ENCODE assay signal across 15 mouse cellular contexts in the genomic region with DNA sequence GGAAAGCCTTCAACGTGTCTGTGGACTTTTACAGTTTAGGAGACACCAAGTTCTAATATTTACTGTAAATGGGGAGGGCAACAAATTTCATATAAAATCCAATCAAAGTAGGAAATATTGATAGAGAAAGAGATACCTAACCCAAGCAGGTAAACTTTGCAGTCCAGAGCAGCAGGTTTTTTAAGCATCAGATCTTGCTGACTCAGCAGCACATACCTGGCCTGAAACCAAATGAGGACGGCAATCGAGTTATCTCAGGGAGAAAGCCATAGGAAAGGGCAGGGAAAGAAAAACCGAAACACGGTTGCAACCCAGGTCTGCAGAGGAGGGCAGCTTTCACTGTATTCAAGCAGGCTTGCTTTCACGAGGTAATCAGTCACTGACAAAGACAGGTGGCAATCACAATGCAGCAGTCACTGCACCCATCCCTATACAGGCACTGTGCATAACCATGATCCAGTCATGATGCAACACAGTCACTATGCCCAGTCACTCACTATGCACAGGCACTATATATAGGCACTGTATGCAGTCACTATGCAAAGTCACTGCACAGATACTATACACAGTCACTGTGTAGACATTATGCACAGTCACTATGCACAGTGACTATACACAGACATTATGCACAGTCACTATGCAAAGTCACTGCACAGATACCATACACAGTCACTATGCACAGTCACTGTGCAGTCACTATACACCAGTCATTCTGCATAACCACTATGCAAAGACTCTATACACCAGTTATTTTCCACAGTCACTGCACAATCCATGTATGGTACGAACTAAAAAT.
DNase-seq lines count a peak whose midpoint lies in the region; ATAC-seq lines count a peak whose summit lies in the region.
"Had no signal": no experiment of that assay in that cellular context is flagged by ENCODE, and none has a peak within 500 bp of the region (broad histone marks: within the 10 kb centered on the region; RNA-seq: fewer than 3 reads in every experiment).

No protein-coding gene starts in this region.

- no peaks in the 10 kb centered on the region for H3K9me3 ChIP-seq in forebrain, embryonic 16.5 days (ENCODE audit: control insufficient read depth, low read length)
- H3K9me3 ChIP-seq in forebrain, embryonic 11.5 days (ENCODE audit: control insufficient read depth, low read length) = no peaks in the 10 kb centered on the region
- H3K9me3 ChIP-seq in neural tube, embryonic 12.5 days = no peaks in the 10 kb centered on the region
- H3K9me3 ChIP-seq: heart, embryonic 15.5 days had no signal

- H3K9ac ChIP-seq in forebrain, embryonic 16.5 days (replicated peaks; ENCODE audit: low read depth, low read length) = no peak overlapping the region
- no peak overlapping the region for H3K9ac ChIP-seq in forebrain, embryonic 11.5 days (ENCODE audit: low read length)
- H3K9ac ChIP-seq in neural tube, embryonic 12.5 days = no peak overlapping the region
- H3K9ac ChIP-seq: heart, embryonic 15.5 days had no signal

- ATAC-seq in forebrain, embryonic 16.5 days = 0 out of 2 replicates have a peak, but pooled peaks have one; percentile 15
- ATAC-seq in forebrain, embryonic 11.5 days (replicated peaks; ENCODE audit: low FRiP score) = no peak
- 0 out of 2 replicates have a peak, but pooled peaks have one; percentile 33 for ATAC-seq in neural tube, embryonic 12.5 days (ENCODE audit: low FRiP score, low read depth)
- peak; percentile 91 for ATAC-seq in megakaryocyte, adult 5-6 weeks (ENCODE audit: poor library complexity, severe bottlenecking)

- no peak overlapping the region for H3K27ac ChIP-seq in forebrain, embryonic 16.5 days (ENCODE audit: low read length)
- no peak overlapping the region for H3K27ac ChIP-seq in forebrain, embryonic 11.5 days (ENCODE audit: low read depth, low read length)
- H3K27ac ChIP-seq in neural tube, embryonic 12.5 days = no peak overlapping the region
- H3K27ac ChIP-seq: heart, embryonic 15.5 days had no signal

- H3K36me3 ChIP-seq in forebrain, embryonic 16.5 days (ENCODE audit: control insufficient read depth, insufficient read depth) = no peaks in the 10 kb centered on the region
- H3K36me3 ChIP-seq in forebrain, embryonic 11.5 days (ENCODE audit: control insufficient read depth, insufficient read depth, low read length) = no peaks in the 10 kb centered on the region
- H3K36me3 ChIP-seq in neural tube, embryonic 12.5 days = no peaks in the 10 kb centered on the region
- H3K36me3 ChIP-seq: heart, embryonic 15.5 days had no signal

- no peaks in the 10 kb centered on the region for H3K4me1 ChIP-seq in forebrain, embryonic 16.5 days (replicated peaks; ENCODE audit: control insufficient read depth, insufficient read depth, low read length)
- H3K4me1 ChIP-seq in forebrain, embryonic 11.5 days (replicated peaks; ENCODE audit: control insufficient read depth, insufficient read depth, low read length) = no peaks in the 10 kb centered on the region
- no peaks in the 10 kb centered on the region for H3K4me1 ChIP-seq in neural tube, embryonic 12.5 days

- no peak overlapping the region for H3K4me3 ChIP-seq in forebrain, embryonic 16.5 days (replicated peaks; ENCODE audit: low read length)
- H3K4me3 ChIP-seq in forebrain, embryonic 11.5 days (ENCODE audit: low read depth, low read length) = no peak overlapping the region
- no peak overlapping the region for H3K4me3 ChIP-seq in neural tube, embryonic 12.5 days
- H3K4me3 ChIP-seq: heart, embryonic 15.5 days; myocyte had no signal

- 79% methylated on average over 7 of the region's 7 CpGs for WGBS in forebrain, embryonic 16.5 days
- 79% methylated on average over 7 of the region's 7 CpGs for WGBS in forebrain, embryonic 11.5 days
- 83% methylated on average over 7 of the region's 7 CpGs for WGBS in neural tube, embryonic 12.5 days

- H3K4me2 ChIP-seq in forebrain, embryonic 16.5 days (ENCODE audit: low read length) = no peak overlapping the region
- no peak overlapping the region for H3K4me2 ChIP-seq in forebrain, embryonic 11.5 days (ENCODE audit: low read depth, low read length, severe bottlenecking)
- H3K4me2 ChIP-seq in neural tube, embryonic 12.5 days (replicated peaks) = no peak overlapping the region
- H3K4me2 ChIP-seq: heart, embryonic 15.5 days; midbrain, embryonic 11.5 days had no signal

- DNase-seq in forebrain, embryonic 11.5 days (ENCODE audit: low spot score) = no peak
- DNase-seq in neural tube, embryonic 10.5 days (ENCODE audit: extremely low spot score, low spot score) = no peak
- no peak for DNase-seq in urinary bladder, postnatal 36 days (ENCODE audit: low spot score in 2 of 2)
- DNase-seq in frontal cortex, adult 2 months (ENCODE audit: extremely low spot score in 1 of 2, low spot score in 1 of 2) = no peak
- DNase-seq in retina, postnatal 1 day = no peak
- DNase-seq: cerebellum, postnatal 36 days; kidney, adult 18-20 months; kidney, postnatal 25 days; right cerebral cortex, postnatal 25 days had no signal

- H3K27me3 ChIP-seq in forebrain, embryonic 16.5 days (replicated peaks; ENCODE audit: control insufficient read depth, insufficient read depth, low read length) = no peaks in the 10 kb centered on the region
- no peaks in the 10 kb centered on the region for H3K27me3 ChIP-seq in forebrain, embryonic 11.5 days (ENCODE audit: control insufficient read depth, insufficient read depth, low read length)
- H3K27me3 ChIP-seq in neural tube, embryonic 12.5 days (replicated peaks) = no peaks in the 10 kb centered on the region
- H3K27me3 ChIP-seq: heart, embryonic 15.5 days had no signal
